Mouse (Mus musculus) E14TG2a.4 (cell line): ENCODE data around the gene Pax2.

Experiments
- H3K27me3 ChIP-seq: 2 replicates; pipeline ENCODE4 v1.6.1; 2014; ENCODE audit warnings: low read length, control low read depth; ENCODE audit not compliant: insufficient read depth
- H3K36me3 ChIP-seq: 2 replicates; pipeline ENCODE4 v1.6.1; 2014; ENCODE audit warnings: low read length, control low read depth; ENCODE audit not compliant: insufficient read depth
- H3K4me1 ChIP-seq: replicated peaks from 2 replicates; pipeline ENCODE4 v1.6.1; 2014; ENCODE audit warnings: low read depth, low read length, control low read depth
- H3K4me3 ChIP-seq: replicated peaks from 2 replicates; pipeline ENCODE4 v1.5.1; 2014; ENCODE audit warnings: mild to moderate bottlenecking, low read length
- H3K9me3 ChIP-seq: 2 replicates; pipeline ENCODE4 v1.6.1; 2014; ENCODE audit warnings: low read length, control low read depth
- CTCF ChIP-seq: conservative IDR thresholded peaks from 2 replicates; pipeline ENCODE4 v1.5.1; 2014; ENCODE audit warnings: low read length
- NANOG ChIP-seq: IDR thresholded peaks from 2 replicates; pipeline ENCODE4 v1.6.1; 2014; ENCODE audit warnings: borderline replicate concordance, low read length, mixed read lengths
- POU5F1 ChIP-seq: IDR thresholded peaks from 2 replicates; pipeline ENCODE4 v1.6.1; 2014; ENCODE audit warnings: low read length, borderline replicate concordance

Gene Pax2

GRCm38 (mm10) chr19:44745741-44746140, 10.1 kb upstream of the Pax2 start:
- Histone ChIP-seq H3K4me3 (no peak overlapping the region), H3K36me3 (no peaks in the 10 kb centered on the region), H3K9me3 (no peaks in the 10 kb centered on the region), H3K27me3 (peaks cover 99% of the 10 kb centered on the region), H3K4me1 (peaks cover 55% of the 10 kb centered on the region)
- TF ChIP-seq POU5F1, result no peak
- TF ChIP-seq CTCF, result no peak
- no peak for TF ChIP-seq NANOG

- Histone ChIP-seq H3K4me1 (peaks cover 55% of the 10 kb centered on the region), H3K27me3 (peaks cover 99% of the 10 kb centered on the region), H3K9me3 (no peaks in the 10 kb centered on the region), H3K4me3 (peak overlapping the region; percentile 66), H3K36me3 (no peaks in the 10 kb centered on the region)
- TF ChIP-seq CTCF (no peak), NANOG (no peak), POU5F1 (no peak)
Measured at GRCm38 (mm10) chr19:44746541-44747024, 9.3 kb upstream of the Pax2 start.

GRCm38 (mm10) chr19:44747471-44747870, 8.4 kb upstream of the Pax2 start:
- peaks cover 99% of the 10 kb centered on the region for H3K27me3 ChIP-seq
- no peaks in the 10 kb centered on the region for H3K9me3 ChIP-seq
- H3K4me3 ChIP-seq, result no peak overlapping the region
- no peaks in the 10 kb centered on the region for H3K36me3 ChIP-seq
- TF ChIP-seq NANOG (no peak), CTCF (no peak), POU5F1 (no peak)
- H3K4me1 ChIP-seq, result peaks cover 55% of the 10 kb centered on the region

- Histone ChIP-seq H3K36me3 (no peaks in the 10 kb centered on the region), H3K4me1 (peaks cover 61% of the 10 kb centered on the region)
Measured at GRCm38 (mm10) chr19:44748271-44748670, 7.6 kb upstream of the Pax2 start.

GRCm38 (mm10) chr19:44749061-44749990, 6.5 kb upstream of the Pax2 start:
- peaks cover 67% of the 10 kb centered on the region for H3K4me1 ChIP-seq
- no peaks in the 10 kb centered on the region for H3K9me3 ChIP-seq
- H3K27me3 ChIP-seq, result peaks cover 99% of the 10 kb centered on the region
- H3K4me3 ChIP-seq, result no peak overlapping the region
- no peaks in the 10 kb centered on the region for H3K36me3 ChIP-seq
- TF ChIP-seq NANOG, result no peak
- TF ChIP-seq POU5F1, result no peak
- no peak for TF ChIP-seq CTCF

More at GRCm38 (mm10) chr19:44748271-44748670, 7.6 kb upstream of the Pax2 start:
- Histone ChIP-seq H3K9me3 (no peaks in the 10 kb centered on the region), H3K4me3 (no peak overlapping the region), H3K27me3 (peaks cover 99% of the 10 kb centered on the region)
- TF ChIP-seq POU5F1 (no peak), CTCF (no peak), NANOG (no peak)

GRCm38 (mm10) chr19:44750051-44751041, 5.5 kb upstream of the Pax2 start:
- Histone ChIP-seq H3K36me3 (no peaks in the 10 kb centered on the region), H3K9me3 (no peaks in the 10 kb centered on the region)
- no peak for TF ChIP-seq CTCF
- no peak for TF ChIP-seq NANOG
- TF ChIP-seq POU5F1, result no peak

GRCm38 (mm10) chr19:44751042-44751441, 4.8 kb upstream of the Pax2 start:
- H3K4me1 ChIP-seq, result peaks cover 75% of the 10 kb centered on the region
- no peaks in the 10 kb centered on the region for H3K9me3 ChIP-seq
- peak overlapping the region; percentile 60; the same call in 1 of the 2 replicates for H3K4me3 ChIP-seq
- no peaks in the 10 kb centered on the region for H3K36me3 ChIP-seq
- TF ChIP-seq POU5F1 (no peak), CTCF (no peak), NANOG (no peak)
- peaks cover 99% of the 10 kb centered on the region for H3K27me3 ChIP-seq

More at GRCm38 (mm10) chr19:44750051-44751041, 5.5 kb upstream of the Pax2 start:
- peaks cover 99% of the 10 kb centered on the region for H3K27me3 ChIP-seq
- H3K4me1 ChIP-seq, result peaks cover 73% of the 10 kb centered on the region
- H3K4me3 ChIP-seq, result peak overlapping the region; percentile 60

GRCm38 (mm10) chr19:44751551-44751950, 4.3 kb upstream of the Pax2 start:
- Histone ChIP-seq H3K4me3 (no peak overlapping the region), H3K9me3 (no peaks in the 10 kb centered on the region), H3K36me3 (no peaks in the 10 kb centered on the region), H3K4me1 (peaks cover 75% of the 10 kb centered on the region), H3K27me3 (peaks cover 99% of the 10 kb centered on the region)
- TF ChIP-seq CTCF (no peak), POU5F1 (no peak), NANOG (no peak)
